Mouse (Mus musculus): ENCODE measurements around the gene Ubn1. TPM values are rescaled to one million over a fixed set of nuclear protein-coding genes. Genes with fewer than 3 reads are reported as not detected.

Ubn1 gene
- polyA plus RNA-seq, 1 experiment from 2014 or later: 16.6 TPM

GRCm38 (mm10) chr16:5050251-5051110 lies 624 bp downstream of the Ubn1 start:
- Histone ChIP-seq H3K27me3 (ENCODE audit: control insufficient read depth, insufficient read depth, low read length) (no peaks in the 10 kb centered on the region), H3K9me3 (replicated peaks; ENCODE audit: control insufficient read depth, low read length) (no peaks in the 10 kb centered on the region), H3K4me2 (peak overlapping the region; percentile 96), H3K27ac (ENCODE audit: low read depth, low read length) (peak overlapping the region; percentile 97), H3K4me1 (ENCODE audit: control insufficient read depth, insufficient read depth, low read length) (peaks cover 14% of the 10 kb centered on the region; the same call in 1 of the 2 replicates), H3K9ac (ENCODE audit: low read depth, low read length) (peak overlapping the region; percentile 94), H3K4me3 (ENCODE audit: low read depth, low read length) (peak overlapping the region; percentile 97), H3K36me3 (ENCODE audit: control insufficient read depth, insufficient read depth, low read length) (peaks cover 16% of the 10 kb centered on the region; the same call in 1 of the 2 replicates)
- peak; percentile 62 for ATAC-seq (replicated peaks; ENCODE audit: insufficient number of reproducible peaks, low FRiP score, low TSS enrichment)
- WGBS (ENCODE audit: insufficient replicate concordance): under 1% methylated on average over 78 of the region's 78 CpGs

- no peak overlapping the region for H3K9ac ChIP-seq (ENCODE audit: low read depth, low read length)
- no peaks in the 10 kb centered on the region for H3K4me1 ChIP-seq (ENCODE audit: control insufficient read depth, insufficient read depth, low read length)
- ATAC-seq (replicated peaks; ENCODE audit: insufficient number of reproducible peaks, low FRiP score, low TSS enrichment): no peak
- H3K27me3 ChIP-seq (ENCODE audit: control insufficient read depth, insufficient read depth, low read length): no peaks in the 10 kb centered on the region
- H3K27ac ChIP-seq (ENCODE audit: low read depth, low read length): no peak overlapping the region
- WGBS (ENCODE audit: insufficient replicate concordance): 91% methylated on average over 1 of the region's 1 CpGs
- peaks cover 17% of the 10 kb centered on the region; the same call in 1 of the 2 replicates for H3K36me3 ChIP-seq (ENCODE audit: control insufficient read depth, insufficient read depth, low read length)
- H3K9me3 ChIP-seq (replicated peaks; ENCODE audit: control insufficient read depth, low read length): no peaks in the 10 kb centered on the region
- no peak overlapping the region for H3K4me2 ChIP-seq
- no peak overlapping the region for H3K4me3 ChIP-seq (ENCODE audit: low read depth, low read length)
Observed at GRCm38 (mm10) chr16:5058114-5058513, 8.3 kb downstream of the Ubn1 start.

GRCm38 (mm10) chr16:5063472-5063871 lies 13.6 kb downstream of the Ubn1 start:
- Histone ChIP-seq H3K4me3 (ENCODE audit: low read depth, low read length) (no peak overlapping the region), H3K9me3 (replicated peaks; ENCODE audit: control insufficient read depth, low read length) (no peaks in the 10 kb centered on the region), H3K36me3 (ENCODE audit: control insufficient read depth, insufficient read depth, low read length) (peaks cover 20% of the 10 kb centered on the region), H3K27me3 (ENCODE audit: control insufficient read depth, insufficient read depth, low read length) (no peaks in the 10 kb centered on the region), H3K9ac (ENCODE audit: low read depth, low read length) (no peak overlapping the region), H3K4me2 (no peak overlapping the region), H3K27ac (ENCODE audit: low read depth, low read length) (no peak overlapping the region), H3K4me1 (ENCODE audit: control insufficient read depth, insufficient read depth, low read length) (no peaks in the 10 kb centered on the region)
- no peak for ATAC-seq (replicated peaks; ENCODE audit: insufficient number of reproducible peaks, low FRiP score, low TSS enrichment)
- WGBS (ENCODE audit: insufficient replicate concordance): 91% methylated on average over 4 of the region's 4 CpGs

- no peaks in the 10 kb centered on the region for H3K4me1 ChIP-seq (ENCODE audit: control insufficient read depth, insufficient read depth, low read length)
- H3K4me3 ChIP-seq (ENCODE audit: low read depth, low read length): no peak overlapping the region
- ATAC-seq (replicated peaks; ENCODE audit: insufficient number of reproducible peaks, low FRiP score, low TSS enrichment): no peak
- H3K27me3 ChIP-seq (ENCODE audit: control insufficient read depth, insufficient read depth, low read length): no peaks in the 10 kb centered on the region
- no peak overlapping the region for H3K4me2 ChIP-seq
- H3K36me3 ChIP-seq (ENCODE audit: control insufficient read depth, insufficient read depth, low read length): peaks cover 37% of the 10 kb centered on the region
- H3K9me3 ChIP-seq (replicated peaks; ENCODE audit: control insufficient read depth, low read length): no peaks in the 10 kb centered on the region
- no peak overlapping the region for H3K9ac ChIP-seq (ENCODE audit: low read depth, low read length)
- no peak overlapping the region for H3K27ac ChIP-seq (ENCODE audit: low read depth, low read length)
- WGBS (ENCODE audit: insufficient replicate concordance): 84% methylated on average over 3 of the region's 3 CpGs
Observed at GRCm38 (mm10) chr16:5070321-5070720, 20.5 kb downstream of the Ubn1 start.

- Histone ChIP-seq H3K27ac (ENCODE audit: low read depth, low read length) (no peak overlapping the region), H3K9me3 (replicated peaks; ENCODE audit: control insufficient read depth, low read length) (no peaks in the 10 kb centered on the region), H3K4me1 (ENCODE audit: control insufficient read depth, insufficient read depth, low read length) (no peaks in the 10 kb centered on the region), H3K4me2 (no peak overlapping the region), H3K27me3 (ENCODE audit: control insufficient read depth, insufficient read depth, low read length) (no peaks in the 10 kb centered on the region), H3K36me3 (ENCODE audit: control insufficient read depth, insufficient read depth, low read length) (peaks cover 42% of the 10 kb centered on the region), H3K4me3 (ENCODE audit: low read depth, low read length) (no peak overlapping the region), H3K9ac (ENCODE audit: low read depth, low read length) (no peak overlapping the region)
- ATAC-seq (replicated peaks; ENCODE audit: insufficient number of reproducible peaks, low FRiP score, low TSS enrichment): no peak
- WGBS (ENCODE audit: insufficient replicate concordance): 85% methylated on average over 7 of the region's 7 CpGs
Observed at GRCm38 (mm10) chr16:5071974-5072373, 22.1 kb downstream of the Ubn1 start.

- H3K9ac ChIP-seq (ENCODE audit: low read depth, low read length): no peak overlapping the region
- H3K4me3 ChIP-seq (ENCODE audit: low read depth, low read length): no peak overlapping the region
- 85% methylated on average over 5 of the region's 5 CpGs for WGBS (ENCODE audit: insufficient replicate concordance)
- no peak overlapping the region for H3K4me2 ChIP-seq
- peaks cover 45% of the 10 kb centered on the region for H3K36me3 ChIP-seq (ENCODE audit: control insufficient read depth, insufficient read depth, low read length)
- H3K9me3 ChIP-seq (replicated peaks; ENCODE audit: control insufficient read depth, low read length): no peaks in the 10 kb centered on the region
- no peaks in the 10 kb centered on the region for H3K4me1 ChIP-seq (ENCODE audit: control insufficient read depth, insufficient read depth, low read length)
- no peaks in the 10 kb centered on the region for H3K27me3 ChIP-seq (ENCODE audit: control insufficient read depth, insufficient read depth, low read length)
- ATAC-seq (replicated peaks; ENCODE audit: insufficient number of reproducible peaks, low FRiP score, low TSS enrichment): no peak
- H3K27ac ChIP-seq (ENCODE audit: low read depth, low read length): no peak overlapping the region
Observed at GRCm38 (mm10) chr16:5074341-5074740, 24.5 kb downstream of the Ubn1 start.

GRCm38 (mm10) chr16:5085196-5085595 lies 35.3 kb downstream of the Ubn1 start:
- H3K9ac ChIP-seq (ENCODE audit: low read depth, low read length): no peak overlapping the region
- H3K36me3 ChIP-seq (ENCODE audit: control insufficient read depth, insufficient read depth, low read length): peaks cover 25% of the 10 kb centered on the region
- H3K4me3 ChIP-seq (ENCODE audit: low read depth, low read length): no peak overlapping the region
- no peaks in the 10 kb centered on the region for H3K9me3 ChIP-seq (replicated peaks; ENCODE audit: control insufficient read depth, low read length)
- H3K4me1 ChIP-seq (ENCODE audit: control insufficient read depth, insufficient read depth, low read length): peaks cover 5% of the 10 kb centered on the region; the same call in 1 of the 2 replicates
- 87% methylated on average over 4 of the region's 4 CpGs for WGBS (ENCODE audit: insufficient replicate concordance)
- H3K4me2 ChIP-seq: no peak overlapping the region
- no peak overlapping the region for H3K27ac ChIP-seq (ENCODE audit: low read depth, low read length)
- ATAC-seq (replicated peaks; ENCODE audit: insufficient number of reproducible peaks, low FRiP score, low TSS enrichment): no peak
- H3K27me3 ChIP-seq (ENCODE audit: control insufficient read depth, insufficient read depth, low read length): no peaks in the 10 kb centered on the region

GRCm38 (mm10) chr16:5086179-5086578 lies 36.3 kb downstream of the Ubn1 start:
- WGBS (ENCODE audit: insufficient replicate concordance): 98% methylated on average over 2 of the region's 2 CpGs
- Histone ChIP-seq H3K9ac (ENCODE audit: low read depth, low read length) (no peak overlapping the region), H3K4me1 (ENCODE audit: control insufficient read depth, insufficient read depth, low read length) (peaks cover 11% of the 10 kb centered on the region), H3K27ac (ENCODE audit: low read depth, low read length) (no peak overlapping the region), H3K4me2 (no peak overlapping the region), H3K36me3 (ENCODE audit: control insufficient read depth, insufficient read depth, low read length) (peaks cover 25% of the 10 kb centered on the region), H3K27me3 (ENCODE audit: control insufficient read depth, insufficient read depth, low read length) (no peaks in the 10 kb centered on the region), H3K9me3 (replicated peaks; ENCODE audit: control insufficient read depth, low read length) (no peaks in the 10 kb centered on the region), H3K4me3 (ENCODE audit: low read depth, low read length) (no peak overlapping the region)
- ATAC-seq (replicated peaks; ENCODE audit: insufficient number of reproducible peaks, low FRiP score, low TSS enrichment): no peak

- peaks cover 11% of the 10 kb centered on the region for H3K4me1 ChIP-seq (ENCODE audit: control insufficient read depth, insufficient read depth, low read length)
- no peak for ATAC-seq (replicated peaks; ENCODE audit: insufficient number of reproducible peaks, low FRiP score, low TSS enrichment)
- H3K27me3 ChIP-seq (ENCODE audit: control insufficient read depth, insufficient read depth, low read length): no peaks in the 10 kb centered on the region
- no peak overlapping the region; the same call in 1 of the 2 replicates for H3K4me2 ChIP-seq
- no peak overlapping the region; the same call in 1 of the 2 replicates for H3K9ac ChIP-seq (ENCODE audit: low read depth, low read length)
- H3K27ac ChIP-seq (ENCODE audit: low read depth, low read length): no peak overlapping the region
- WGBS (ENCODE audit: insufficient replicate concordance): 50% methylated on average over 10 of the region's 10 CpGs
- no peak overlapping the region for H3K4me3 ChIP-seq (ENCODE audit: low read depth, low read length)
- H3K36me3 ChIP-seq (ENCODE audit: control insufficient read depth, insufficient read depth, low read length): peaks cover 15% of the 10 kb centered on the region
- no peaks in the 10 kb centered on the region for H3K9me3 ChIP-seq (replicated peaks; ENCODE audit: control insufficient read depth, low read length)
Observed at GRCm38 (mm10) chr16:5089021-5089420, 39.2 kb downstream of the Ubn1 start.
